9 mouse cellular contexts compared by ENCODE assay signal in genomic region chr17:47369087-47369443, GRCm38 (mm10). TPM values are rescaled to one million over a fixed set of nuclear protein-coding genes. Genes with fewer than 3 reads are reported as not detected.
DNase-seq lines count a peak whose midpoint lies in the region; ATAC-seq and TF ChIP-seq lines count a peak whose summit lies in the region.
"Had no signal": no experiment of that assay in that cellular context is flagged by ENCODE, and none has a peak within 500 bp of the region (broad histone marks: within the 10 kb centered on the region; RNA-seq: fewer than 3 reads in every experiment).

No protein-coding gene starts in this region.

- peak overlapping the region; percentile 80 to 96 (median 87) for H3K4me3 ChIP-seq in CH12.LX (replicated peaks in 1 of 3; ENCODE audit: low read depth in 2 of 3, low read length in 2 of 3, poor library complexity in 1 of 3)
- H3K4me3 ChIP-seq in midbrain, postnatal 0 days (ENCODE audit: low read depth, low read length) = peak overlapping the region; percentile 64

- H3K9ac ChIP-seq in CH12.LX (ENCODE audit: insufficient read depth, low read depth) = peak overlapping the region; percentile 70
- peak overlapping the region; percentile 71 for H3K9ac ChIP-seq in midbrain, postnatal 0 days (replicated peaks; ENCODE audit: low read length, poor library complexity, severe bottlenecking)

- peak; percentile 21; the same call in 1 of the 2 replicates for ATAC-seq in erythroid progenitor cell, adult 5-6 weeks (replicated peaks; ENCODE audit: low FRiP score, poor library complexity, severe bottlenecking)
- ATAC-seq in midbrain, postnatal 0 days (ENCODE audit: low FRiP score) = peak; percentile 73

- intact Hi-C loops in heart, postnatal 25 days (cut with DNase I) = loop anchor here (10.0 kb wide), 1 partner anchor 246 kb away; the partner anchor contains the start of genes Bysl, Gm20517 and Med20

- in situ Hi-C loops in CH12.LX (cut with MboI; ENCODE audit: low pct_ligation_motif_present, low pct_unique_long_range_greater_than_20kb, low sequenced_read_pairs) = no loop called here

- H3K36me3 ChIP-seq in CH12.LX (replicated peaks in 1 of 2; ENCODE audit: control insufficient read depth in 1 of 2, insufficient read depth in 1 of 2, low read length in 1 of 2) = peaks cover 18 to 30% of the 10 kb centered on the region in 2 experiments
- H3K36me3 ChIP-seq in midbrain, postnatal 0 days (ENCODE audit: insufficient read depth, low read length) = peaks cover 17% of the 10 kb centered on the region

- no peak for TF ChIP-seq EP300 in CH12.LX (IDR thresholded peaks at IDR 0.05; ENCODE audit: low read length)

- H3K4me2 ChIP-seq in CH12.LX (ENCODE audit: insufficient read depth, low read depth, poor library complexity, severe bottlenecking) = peak overlapping the region; percentile 47
- peak overlapping the region; percentile 83 for H3K4me2 ChIP-seq in midbrain, postnatal 0 days (ENCODE audit: low read depth, low read length, poor library complexity, severe bottlenecking)

- peaks cover 12% of the 10 kb centered on the region for H3K79me2 ChIP-seq in CH12.LX (replicated peaks; ENCODE audit: control insufficient read depth, extremely low read depth, insufficient read depth, poor library complexity, severe bottlenecking)

- WGBS in midbrain, postnatal 0 days = under 1% methylated on average over 20 of the region's 20 CpGs

- no peaks in the 10 kb centered on the region for H3K27me3 ChIP-seq in CH12.LX (replicated peaks)
- no peaks in the 10 kb centered on the region for H3K27me3 ChIP-seq in midbrain, postnatal 0 days (ENCODE audit: insufficient read depth, low read length)
- H3K27me3 ChIP-seq: Patski had no signal

- TF ChIP-seq POLR2A in CH12.LX (IDR thresholded peaks at IDR 0.05; ENCODE audit: low read depth, low read length) = no peak

- peaks cover 4 to 23% of the 10 kb centered on the region in 2 experiments; a peak in 3 of 4 replicates for H3K4me1 ChIP-seq in CH12.LX (ENCODE audit: control insufficient read depth in 1 of 2, insufficient read depth in 2 of 2)
- H3K4me1 ChIP-seq in midbrain, postnatal 0 days (ENCODE audit: insufficient read depth, low read length) = no peaks in the 10 kb centered on the region

- TF ChIP-seq RAD21 in CH12.LX (IDR thresholded peaks at IDR 0.05; ENCODE audit: low read depth, low read length) = no peak

- no peak for TF ChIP-seq CTCF in CH12.LX (conservative IDR thresholded peaks at IDR 0.05 in 1 of 2, IDR thresholded peaks at IDR 0.05 in 1 of 2; ENCODE audit: low read depth in 2 of 2, low read length in 2 of 2)
- no peak for TF ChIP-seq CTCF in midbrain, postnatal 0 days (IDR thresholded peaks at IDR 0.05)

- no peaks in the 10 kb centered on the region for H3K9me3 ChIP-seq in CH12.LX (replicated peaks; ENCODE audit: low read length)
- no peaks in the 10 kb centered on the region for H3K9me3 ChIP-seq in midbrain, postnatal 0 days (ENCODE audit: low read length)

- DNase-seq in heart, adult 11 months = peak; percentile 92
- no peak for DNase-seq in heart, postnatal 25 days (ENCODE audit: low spot score)
- DNase-seq in CH12.LX (ENCODE audit: extremely low read depth) = peak; percentile 62
- DNase-seq in kidney, postnatal 10 days = peak; percentile 38
- no peak for DNase-seq in midbrain, postnatal 0 days (ENCODE audit: low spot score)
- DNase-seq in layer of hippocampus, adult 9-10 months (ENCODE audit: low spot score) = no peak
- no peak for DNase-seq in adrenal gland, adult 18-20 months (ENCODE audit: low spot score in 2 of 2)

- H3K27ac ChIP-seq in CH12.LX (ENCODE audit: insufficient read depth, low read depth) = peak overlapping the region; percentile 15; the same call in 1 of the 2 replicates
- peak overlapping the region; percentile 80; the same call in 1 of the 2 replicates for H3K27ac ChIP-seq in midbrain, postnatal 0 days (ENCODE audit: low read depth, low read length)

- dilution Hi-C loops in CH12.LX (cut with MboI; ENCODE audit: extremely low pct_ligation_motif_present, extremely low pct_unique_long_range_greater_than_20kb, low sequenced_read_pairs) = no loop called here

TF ChIP-seq in CH12.LX, 34 proteins besides CTCF, POLR2A, EP300 and RAD21:
- no peak for TF ChIP-seq HCFC1 (IDR thresholded peaks at IDR 0.05; ENCODE audit: low read depth, low read length)
- TF ChIP-seq TBP (conservative IDR thresholded peaks at IDR 0.05; ENCODE audit: low read depth, low read length) = no peak
- TF ChIP-seq USF1 (IDR thresholded peaks at IDR 0.05; ENCODE audit: low read depth, low read length) = no peak
- TF ChIP-seq USF2 (conservative IDR thresholded peaks at IDR 0.05; ENCODE audit: low read depth, low read length) = no peak
- no peak for TF ChIP-seq ZMIZ1 (IDR thresholded peaks at IDR 0.05; ENCODE audit: low read depth, low read length)
- TF ChIP-seq MAX (IDR thresholded peaks at IDR 0.05; ENCODE audit: low read length) = 0 out of 2 replicates have a peak, but pooled peaks have one; percentile 51
- TF ChIP-seq TCF12 (IDR thresholded peaks at IDR 0.05; ENCODE audit: low read depth, low read length) = no peak

RNA-seq across cellular contexts. Expression of gene Mrps10, which starts 0.4 kb away (rescaled TPM):
- total RNA-seq in heart, postnatal 25 days (2021) = 10 to 100 TPM; 19.7 to 20.4 TPM
- 86.8 and 90.3 TPM in 2 replicates for total RNA-seq in CH12.LX (2012; rRNA removed)
- total RNA-seq in CH12.LX (2014; rRNA removed) = 57.7 and 58.6 TPM in 2 replicates
- polyA plus RNA-seq in CH12.LX (2012; ENCODE audit: insufficient read length, low read depth) = 114 and 124 TPM in 2 replicates
- 7.6 and 8.4 TPM in 2 replicates for total RNA-seq in erythroid progenitor cell, adult 5-6 weeks (2015; ENCODE audit: low replicate concordance)
- 0.23 and 10.7 TPM in 2 replicates for total RNA-seq in erythroid progenitor cell, adult 5-6 weeks (2017; ENCODE audit: low replicate concordance)
- total RNA-seq in midbrain, postnatal 0 days (2014; rRNA removed) = 28.4 and 33.3 TPM in 2 replicates
- polyA plus RNA-seq in midbrain, postnatal 0 days (2015; fragmentation: Nextera tagmentation; extraction: Ambion mirVana) = 70.1 and 79.4 TPM in 2 replicates
- 10 to 100 TPM; 37.1 to 56.2 TPM for total RNA-seq in adrenal gland, adult 18-20 months (2021)

RNA-seq across cellular contexts. Expression of gene Guca1b, which starts 16.1 kb away (rescaled TPM):
- total RNA-seq in heart, postnatal 25 days (2021) = under 1 TPM; 0.36 to 0.65 TPM
- 0.59 and 0.92 TPM in 2 replicates for total RNA-seq in CH12.LX (2012; rRNA removed)
- 0.46 and 0.62 TPM in 2 replicates for total RNA-seq in CH12.LX (2014; rRNA removed)
- polyA plus RNA-seq in CH12.LX (2012; ENCODE audit: insufficient read length, low read depth) = 1.6 and 1.7 TPM in 2 replicates
- total RNA-seq in erythroid progenitor cell, adult 5-6 weeks (2015; ENCODE audit: low replicate concordance) = not detected in 2 replicates
- total RNA-seq in erythroid progenitor cell, adult 5-6 weeks (2017; ENCODE audit: low replicate concordance) = not detected in 2 replicates
- total RNA-seq in midbrain, postnatal 0 days (2014; rRNA removed) = 0.52 TPM in 1 of 2 replicates, not detected in the other
- polyA plus RNA-seq in midbrain, postnatal 0 days (2015; fragmentation: Nextera tagmentation; extraction: Ambion mirVana) = 0.31 and 0.33 TPM in 2 replicates
- total RNA-seq in adrenal gland, adult 18-20 months (2021) = 1 to 10 TPM; 1.2 to 2.9 TPM

RNA-seq across cellular contexts. Expression of gene Guca1a, which starts 31.3 kb away (rescaled TPM):
- total RNA-seq in heart, postnatal 25 days (2021) = under 1 TPM in 1 of 2 experiments, not detected in 1; 0.39 TPM
- total RNA-seq in CH12.LX (2012; rRNA removed) = 1.8 and 5.2 TPM in 2 replicates
- total RNA-seq in CH12.LX (2014; rRNA removed) = 2.4 and 3.2 TPM in 2 replicates
- 2.1 TPM in 2 replicates for polyA plus RNA-seq in CH12.LX (2012; ENCODE audit: insufficient read length, low read depth)
- total RNA-seq in erythroid progenitor cell, adult 5-6 weeks (2015; ENCODE audit: low replicate concordance) = 2.5 TPM in 1 of 2 replicates, not detected in the other
- total RNA-seq in erythroid progenitor cell, adult 5-6 weeks (2017; ENCODE audit: low replicate concordance) = not detected in 2 replicates
- total RNA-seq in midbrain, postnatal 0 days (2014; rRNA removed) = not detected in 2 replicates
- 1.3 and 1.5 TPM in 2 replicates for polyA plus RNA-seq in midbrain, postnatal 0 days (2015; fragmentation: Nextera tagmentation; extraction: Ambion mirVana)
- 1 to 10 TPM; 1.9 to 3.1 TPM for total RNA-seq in adrenal gland, adult 18-20 months (2021)

Comparison
In these comparisons a context has a peak if more than half of its experiments do, and no peak if none do; other contexts are left out.
1. DNase-seq: peak in heart, adult 11 months (single experiment), CH12.LX (single experiment) and kidney, postnatal 10 days (single experiment); none in heart, postnatal 25 days (single experiment), midbrain, postnatal 0 days (single experiment), layer of hippocampus, adult 9-10 months (single experiment) and adrenal gland, adult 18-20 months (0 of 2).